Mouse (Mus musculus) midbrain, embryonic 13.5 days (tissue): ENCODE measurements around the gene Nanos3. TPM values are rescaled to one million over a fixed set of nuclear protein-coding genes. Genes with fewer than 3 reads are reported as not detected.

Source experiments
- ATAC-seq: fragments of 200-750 bp; cut with Nextera tagmentation; 2 replicates; pipeline ENCODE4 v1.8.0; 2017; ENCODE audit warnings: mild to moderate bottlenecking, moderate TSS enrichment, moderate library complexity
- H3K27ac ChIP-seq: fragments of 300-500 bp; sonication (generic); 2 replicates; pipeline ENCODE4 v1.5.1; 2015; ENCODE audit warnings: inconsistent platforms, mild to moderate bottlenecking, moderate library complexity
- H3K27me3 ChIP-seq: fragments of 300-500 bp; sonication (generic); 2 replicates; pipeline ENCODE4 v1.6.1; 2015; ENCODE audit warnings: mild to moderate bottlenecking, inconsistent platforms
- H3K36me3 ChIP-seq: fragments of 300-500 bp; sonication (generic); 2 replicates; pipeline ENCODE4 v1.6.1; 2015; ENCODE audit warnings: mild to moderate bottlenecking, inconsistent platforms
- H3K4me1 ChIP-seq: fragments of 300-500 bp; sonication (generic); replicated peaks from 2 replicates; pipeline ENCODE4 v1.6.1; 2015; ENCODE audit warnings: inconsistent platforms
- H3K4me2 ChIP-seq: fragments of 300-500 bp; sonication (generic); replicated peaks from 2 replicates; pipeline ENCODE4 v1.6.1; 2015; ENCODE audit warnings: moderate library complexity, mild to moderate bottlenecking, inconsistent platforms
- H3K4me3 ChIP-seq: fragments of 300-500 bp; sonication (generic); replicated peaks from 2 replicates; pipeline ENCODE4 v1.5.1; 2015; ENCODE audit warnings: mild to moderate bottlenecking, inconsistent platforms
- H3K9ac ChIP-seq: fragments of 300-500 bp; sonication (generic); replicated peaks from 2 replicates; pipeline ENCODE4 v1.6.1; 2015; ENCODE audit warnings: mild to moderate bottlenecking, inconsistent platforms
- H3K9me3 ChIP-seq: fragments of 300-500 bp; sonication (generic); 2 replicates; pipeline ENCODE4 v1.6.1; 2016; ENCODE audit warnings: mild to moderate bottlenecking, inconsistent platforms
- WGBS: fragments of 180-500 bp; shearing (Covaris S2); methylation state at CpG from one replicate; pipeline ENCODE4 v1.1.7; 2015; 5-methylcytosine and 5-hydroxymethylcytosine counted together
- polyA plus RNA-seq: library from polyadenylated mRNA; unstranded; fragments of >200 nt; fragmentation: Nextera tagmentation; extraction: Ambion mirVana; gene quantifications from 2 replicates; pipeline ENCODE4 v1.2.1, GENCODE M21; 2015

Gene Nanos3
- polyA plus RNA-seq, 1 experiment from 2014 or later, result 8.8 TPM

DNA sequence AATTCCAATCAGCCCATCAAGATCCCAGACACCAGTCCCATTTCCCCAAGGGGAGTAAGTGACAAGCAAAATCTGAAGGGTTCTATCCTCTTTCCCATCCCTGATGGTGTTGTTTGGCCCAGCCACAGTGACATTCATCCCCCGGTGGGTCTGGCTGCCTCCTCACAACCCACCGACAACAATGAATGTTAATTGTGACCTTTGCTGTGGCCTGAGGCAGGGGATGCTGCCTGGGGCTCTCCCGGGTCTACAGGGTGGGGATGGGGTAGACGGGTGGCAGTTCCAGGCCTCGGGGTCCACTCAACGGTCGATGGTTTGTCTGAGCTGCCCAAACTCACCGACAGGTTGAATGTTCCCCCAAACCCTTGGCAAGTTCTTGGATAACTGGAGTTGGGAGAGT lies 6.4 kb downstream of the Nanos3 start:
- no peak for ATAC-seq
- no peaks in the 10 kb centered on the region for H3K27me3 ChIP-seq
- WGBS, result 68% methylated on average over 8 of the region's 8 CpGs
- H3K27ac ChIP-seq, result no peak overlapping the region
- H3K36me3 ChIP-seq, result peaks cover 30% of the 10 kb centered on the region
- no peak overlapping the region for H3K4me2 ChIP-seq
- H3K4me1 ChIP-seq, result peaks cover 56% of the 10 kb centered on the region
- H3K4me3 ChIP-seq, result no peak overlapping the region
- no peaks in the 10 kb centered on the region for H3K9me3 ChIP-seq
- 0 out of 2 replicates have a peak overlapping the region, but pooled peaks have one; percentile 11 for H3K9ac ChIP-seq

- Histone ChIP-seq H3K4me3 (no peak overlapping the region), H3K4me1 (peaks cover 50% of the 10 kb centered on the region), H3K36me3 (peaks cover 42% of the 10 kb centered on the region), H3K9ac (no peak overlapping the region), H3K9me3 (no peaks in the 10 kb centered on the region), H3K27ac (no peak overlapping the region), H3K27me3 (no peaks in the 10 kb centered on the region), H3K4me2 (no peak overlapping the region)
- WGBS, result 91% methylated on average over 3 of the region's 3 CpGs
- ATAC-seq, result no peak
Observed at GRCm38 (mm10) chr8:84177405-84177804, 7.6 kb downstream of the Nanos3 start.

DNA sequence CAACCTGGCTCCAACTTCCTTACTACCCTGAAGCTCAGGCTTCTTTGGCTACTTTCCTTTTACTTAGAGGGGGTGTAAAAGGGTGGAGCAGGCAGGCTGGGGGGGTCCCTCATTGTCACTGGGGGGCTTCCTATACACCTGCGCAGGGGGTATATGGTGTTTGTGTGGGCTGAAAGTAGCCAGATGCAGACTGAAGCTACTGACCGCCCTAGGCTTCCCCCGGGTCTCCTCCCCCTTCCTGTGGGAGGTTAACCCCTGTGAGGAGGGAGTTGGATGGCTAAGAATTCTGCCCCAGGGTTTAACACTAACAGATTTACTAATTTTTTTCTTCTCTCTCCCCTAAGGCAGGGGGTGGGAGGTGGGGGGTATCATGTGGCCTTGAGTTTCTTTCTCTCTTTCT lies 8.5 kb downstream of the Nanos3 start:
- Histone ChIP-seq H3K9me3 (no peaks in the 10 kb centered on the region), H3K27me3 (no peaks in the 10 kb centered on the region), H3K36me3 (peaks cover 50% of the 10 kb centered on the region), H3K4me1 (peaks cover 42% of the 10 kb centered on the region), H3K9ac (no peak overlapping the region), H3K4me2 (no peak overlapping the region), H3K27ac (no peak overlapping the region), H3K4me3 (no peak overlapping the region)
- WGBS, result 48% methylated on average over 3 of the region's 3 CpGs
- ATAC-seq, result no peak

- Histone ChIP-seq H3K27ac (no peak overlapping the region), H3K4me1 (peaks cover 15% of the 10 kb centered on the region), H3K9me3 (no peaks in the 10 kb centered on the region), H3K36me3 (peaks cover 67% of the 10 kb centered on the region), H3K4me3 (no peak overlapping the region), H3K9ac (no peak overlapping the region), H3K4me2 (no peak overlapping the region), H3K27me3 (no peaks in the 10 kb centered on the region)
- 88% methylated on average over 6 of the region's 6 CpGs for WGBS
- no peak for ATAC-seq
Observed at GRCm38 (mm10) chr8:84173861-84174260, 11.2 kb downstream of the Nanos3 start.

DNA sequence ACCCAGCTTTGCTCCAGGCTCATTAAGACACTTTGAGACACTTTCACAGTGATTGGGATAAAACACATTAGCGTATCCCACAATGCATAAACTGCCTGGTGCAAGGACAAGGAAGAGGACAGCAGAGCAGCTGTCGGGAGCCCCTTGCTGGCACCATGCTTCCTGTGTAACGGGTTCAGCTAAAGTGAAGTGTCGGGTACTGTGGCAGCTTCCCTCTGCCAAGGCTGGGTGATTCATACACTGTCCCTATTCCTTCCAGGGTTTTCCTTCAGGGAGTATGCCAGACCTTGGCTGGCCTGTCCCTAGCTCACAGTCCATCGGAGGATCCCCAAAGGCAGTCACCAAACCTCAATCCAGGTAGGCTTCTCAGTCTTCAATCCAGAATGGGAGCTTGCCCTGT lies 14.9 kb downstream of the Nanos3 start:
- Histone ChIP-seq H3K4me2 (no peak overlapping the region), H3K9me3 (no peaks in the 10 kb centered on the region), H3K4me3 (no peak overlapping the region), H3K4me1 (no peaks in the 10 kb centered on the region), H3K36me3 (peaks cover 53% of the 10 kb centered on the region), H3K27ac (no peak overlapping the region), H3K27me3 (no peaks in the 10 kb centered on the region), H3K9ac (no peak overlapping the region)
- no peak for ATAC-seq
- 87% methylated on average over 5 of the region's 5 CpGs for WGBS

DNA sequence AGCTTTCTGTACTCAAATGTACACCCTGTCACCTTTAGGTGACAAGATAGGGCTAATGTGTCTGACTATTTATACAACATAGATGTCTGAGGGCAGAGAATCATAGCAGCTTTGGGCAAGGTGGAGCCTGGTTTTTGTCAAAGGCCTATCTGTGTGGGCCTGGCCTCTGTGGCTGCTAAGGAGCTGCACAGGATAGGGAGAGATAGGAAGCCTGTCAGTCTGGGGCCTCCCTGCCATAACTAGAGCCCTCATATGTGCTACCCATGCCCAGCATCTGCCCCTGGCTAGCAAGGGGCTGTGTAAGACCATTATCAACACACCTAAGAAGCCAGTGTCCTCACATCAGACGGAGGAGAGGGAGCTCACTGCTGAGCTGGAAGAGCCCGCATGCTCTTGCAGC lies 17.3 kb downstream of the Nanos3 start:
- Histone ChIP-seq H3K27ac (no peak overlapping the region), H3K4me2 (no peak overlapping the region), H3K9ac (no peak overlapping the region; the same call in 1 of the 2 replicates), H3K36me3 (peaks cover 29% of the 10 kb centered on the region), H3K27me3 (no peaks in the 10 kb centered on the region), H3K4me1 (no peaks in the 10 kb centered on the region), H3K9me3 (no peaks in the 10 kb centered on the region), H3K4me3 (no peak overlapping the region)
- no peak for ATAC-seq
- 90% methylated on average over 2 of the region's 2 CpGs for WGBS

DNA sequence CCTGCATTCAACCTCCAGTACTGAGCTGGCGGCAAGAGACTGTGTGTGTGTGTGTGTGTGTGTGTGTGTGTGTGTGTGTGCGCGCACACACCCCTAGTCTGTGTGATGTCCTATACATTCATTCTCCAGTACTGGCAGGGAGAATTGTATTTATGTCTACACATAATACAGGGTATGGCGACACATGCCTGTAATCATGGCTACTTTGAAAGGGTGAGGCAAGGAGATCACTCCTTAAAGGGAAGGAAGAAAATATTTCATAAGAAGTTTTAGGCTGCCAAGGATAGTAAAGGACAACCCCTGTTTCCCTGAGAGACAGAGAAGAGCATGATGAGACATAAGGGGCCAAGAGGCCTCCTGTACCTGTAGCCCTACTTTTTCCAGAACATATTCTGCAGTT lies 27.4 kb downstream of the Nanos3 start:
- Histone ChIP-seq H3K4me1 (no peaks in the 10 kb centered on the region), H3K27me3 (no peaks in the 10 kb centered on the region), H3K27ac (no peak overlapping the region), H3K4me3 (no peak overlapping the region), H3K4me2 (no peak overlapping the region), H3K9ac (no peak overlapping the region), H3K36me3 (peaks cover 26% of the 10 kb centered on the region), H3K9me3 (no peaks in the 10 kb centered on the region)
- no peak for ATAC-seq
- 97% methylated on average over 4 of the region's 4 CpGs for WGBS

GRCm38 (mm10) chr8:84149181-84149580 lies 35.8 kb downstream of the Nanos3 start:
- peaks cover 25% of the 10 kb centered on the region for H3K4me1 ChIP-seq
- no peak overlapping the region for H3K9ac ChIP-seq
- no peaks in the 10 kb centered on the region for H3K9me3 ChIP-seq
- H3K4me2 ChIP-seq, result no peak overlapping the region
- H3K27me3 ChIP-seq, result no peaks in the 10 kb centered on the region
- no peak overlapping the region for H3K4me3 ChIP-seq
- WGBS, result 87% methylated on average over 3 of the region's 3 CpGs
- H3K36me3 ChIP-seq, result peaks cover 12% of the 10 kb centered on the region
- no peak for ATAC-seq
- H3K27ac ChIP-seq, result no peak overlapping the region

DNA sequence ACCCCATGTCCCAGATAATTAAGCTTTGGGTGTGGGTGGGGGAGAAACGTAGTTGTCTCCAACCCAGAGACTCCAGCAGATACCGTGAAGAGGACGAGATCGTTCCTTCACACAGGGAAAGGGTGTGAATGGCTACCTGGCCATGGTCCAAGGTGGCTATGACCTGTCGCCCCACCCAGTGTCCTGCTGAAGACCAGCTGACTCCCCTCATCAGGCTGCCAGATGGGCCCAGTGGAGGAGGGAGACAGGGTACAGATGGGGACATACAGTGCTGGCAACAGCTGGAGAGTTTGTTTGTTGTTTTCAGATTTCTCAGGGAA lies 36.5 kb downstream of the Nanos3 start:
- WGBS, result 93% methylated on average over 5 of the region's 5 CpGs
- ATAC-seq, result no peak
- Histone ChIP-seq H3K4me1 (peaks cover 25% of the 10 kb centered on the region), H3K4me3 (peak overlapping the region; percentile 77), H3K9ac (0 out of 2 replicates have a peak overlapping the region, but pooled peaks have one; percentile 87), H3K9me3 (no peaks in the 10 kb centered on the region), H3K36me3 (peaks cover 19% of the 10 kb centered on the region), H3K27me3 (no peaks in the 10 kb centered on the region), H3K4me2 (peak overlapping the region; percentile 93), H3K27ac (no peak overlapping the region)

DNA sequence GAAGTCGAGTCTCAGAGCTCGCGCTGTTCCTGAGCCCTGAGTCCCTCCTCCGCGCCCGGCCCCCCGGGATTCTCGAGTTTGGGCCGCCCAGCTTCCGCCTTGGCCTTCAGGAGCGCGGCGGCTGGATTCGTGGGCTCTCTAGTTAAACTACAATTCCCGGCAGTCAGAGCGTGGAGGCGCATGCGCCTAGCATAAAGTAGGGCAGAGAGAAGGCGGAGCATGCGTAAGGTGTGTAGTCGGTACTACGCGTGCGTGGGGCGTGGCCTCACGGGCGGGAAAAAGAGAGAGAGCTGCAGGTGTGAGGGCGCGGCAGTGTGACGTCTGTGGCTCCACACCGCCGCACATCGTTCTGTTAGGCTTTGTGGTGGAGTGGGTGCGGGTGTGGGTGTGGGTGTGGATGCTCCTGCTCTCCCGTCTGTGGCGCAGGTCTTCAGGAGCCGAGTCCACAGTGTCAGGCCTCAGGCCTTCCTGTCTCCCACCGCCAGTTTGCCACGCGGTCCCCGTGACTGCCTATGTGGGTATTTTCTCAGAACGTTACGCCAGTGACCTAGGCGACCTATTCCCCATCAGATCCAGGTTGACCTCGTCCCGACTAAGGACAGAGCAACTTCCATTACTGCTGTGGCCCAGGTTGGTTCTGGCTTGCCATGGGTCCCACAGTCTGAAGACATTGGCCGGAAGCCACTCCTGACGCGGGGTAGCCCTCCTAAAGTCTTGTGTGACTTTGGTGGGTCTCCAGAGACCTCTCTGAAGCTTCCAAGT lies 37.1 kb downstream of the Nanos3 start, which contains the start of the genes Cc2d1a and 4930432K21Rik:
Gene Cc2d1a (minus strand): TSS at position 168 of the 762 bp plus-strand sequence.
Gene 4930432K21Rik (plus strand): TSS at position 257 of the 762 bp plus-strand sequence.
- peak within 1 kb of the TSS; percentile 87 for H3K9ac ChIP-seq
- no peak within 1 kb of the TSS for H3K27ac ChIP-seq
- ATAC-seq, result peak; percentile 95
- H3K36me3 ChIP-seq, result peaks cover 25% of the 10 kb centered on the region
- no peaks in the 10 kb centered on the region for H3K27me3 ChIP-seq
- peak within 1 kb of the TSS; percentile 93 for H3K4me2 ChIP-seq
- H3K4me1 ChIP-seq, result peaks cover 25% of the 10 kb centered on the region
- H3K9me3 ChIP-seq, result no peaks in the 10 kb centered on the region
- WGBS, result 16% methylated on average over 49 of the region's 49 CpGs
- peak within 1 kb of the TSS; percentile 77 for H3K4me3 ChIP-seq

- no peak overlapping the region for H3K27ac ChIP-seq
- peak overlapping the region; percentile 77 for H3K4me3 ChIP-seq
- no peaks in the 10 kb centered on the region for H3K9me3 ChIP-seq
- 11% methylated on average over 14 of the region's 14 CpGs for WGBS
- peak overlapping the region; percentile 87 for H3K9ac ChIP-seq
- peak overlapping the region; percentile 93 for H3K4me2 ChIP-seq
- H3K36me3 ChIP-seq, result peaks cover 31% of the 10 kb centered on the region
- no peaks in the 10 kb centered on the region for H3K27me3 ChIP-seq
- peaks cover 25% of the 10 kb centered on the region for H3K4me1 ChIP-seq
- peak; percentile 86 for ATAC-seq
Observed at GRCm38 (mm10) chr8:84147324-84147766, 37.7 kb downstream of the Nanos3 start.

- H3K9ac ChIP-seq, result no peak overlapping the region
- 95% methylated on average over 8 of the region's 8 CpGs for WGBS
- H3K36me3 ChIP-seq, result peaks cover 56% of the 10 kb centered on the region
Observed at GRCm38 (mm10) chr8:84144636-84145245, 40.3 kb downstream of the Nanos3 start.

More at GRCm38 (mm10) chr8:84144636-84145245, 40.3 kb downstream of the Nanos3 start:
- H3K9me3 ChIP-seq, result no peaks in the 10 kb centered on the region
- no peak overlapping the region for H3K4me2 ChIP-seq
- no peak for ATAC-seq
- no peak overlapping the region for H3K27ac ChIP-seq
- H3K4me1 ChIP-seq, result peaks cover 25% of the 10 kb centered on the region
- H3K4me3 ChIP-seq, result no peak overlapping the region
- H3K27me3 ChIP-seq, result no peaks in the 10 kb centered on the region
